Mouse (Mus musculus) liver, adult 2 months (tissue): ENCODE measurements at regions not wholly inside any gene's neighbourhood (a gene's known extent, or its start where the extent isn't known, plus 50 kb on each side); places are given as distances from the start of the nearest gene placed in this dataset.

ENCODE experiments used
- DNase-seq: peaks from one replicate; pipeline ENCODE4 v3.0.0-alpha.2; 2011; ENCODE audit warnings: low read depth, low spot score; ENCODE audit errors: extremely low read depth
- H3K27ac ChIP-seq: fragments of 200-500 bp; replicated peaks from 2 replicates; pipeline ENCODE4 v1.5.1; 2012; ENCODE audit warnings: low read depth, mild to moderate bottlenecking, control low read depth, inconsistent platforms, low read length; ENCODE audit not compliant: insufficient read depth
- H3K27me3 ChIP-seq: fragments of 200-500 bp; 2 replicates; pipeline ENCODE4 v1.6.1; 2012; ENCODE audit warnings: mild to moderate bottlenecking, moderate library complexity, low read length, inconsistent platforms; ENCODE audit not compliant: control insufficient read depth, insufficient read depth
- H3K36me3 ChIP-seq: fragments of 200-500 bp; 2 replicates; pipeline ENCODE4 v1.6.1; 2012; ENCODE audit warnings: low read length, inconsistent platforms; ENCODE audit not compliant: control insufficient read depth, insufficient read depth
- H3K4me1 ChIP-seq: fragments of 200-500 bp; 2 replicates; pipeline ENCODE4 v1.6.1; 2011; ENCODE audit warnings: low read length; ENCODE audit not compliant: control insufficient read depth, insufficient read depth
- H3K4me3 ChIP-seq: fragments of 200-500 bp; 2 replicates; pipeline ENCODE4 v1.5.1; 2011; ENCODE audit warnings: low read depth, mild to moderate bottlenecking, control low read depth, low read length, moderate library complexity; ENCODE audit not compliant: insufficient read depth
- H3K79me2 ChIP-seq: fragments of 200-500 bp; 2 replicates; pipeline ENCODE4 v1.6.1; 2012; ENCODE audit warnings: inconsistent platforms, mild to moderate bottlenecking, low read length, moderate library complexity; ENCODE audit not compliant: control insufficient read depth, insufficient read depth
- H3K9ac ChIP-seq: fragments of 200-500 bp; 2 replicates; pipeline ENCODE4 v1.6.1; 2012; ENCODE audit warnings: low read depth, mild to moderate bottlenecking, control low read depth, inconsistent platforms, low read length
- CTCF ChIP-seq: fragments of 200-500 bp; IDR thresholded peaks from 2 replicates; pipeline ENCODE4 v1.5.1; 2011; ENCODE audit warnings: low read depth, low read length, control low read depth
- POLR2A ChIP-seq: fragments of 200-500 bp; IDR thresholded peaks from 2 replicates; pipeline ENCODE4 v1.6.1; 2011; ENCODE audit warnings: low read length, control low read depth; ENCODE audit not compliant: insufficient read depth; ENCODE audit errors: extremely low read depth
- WGBS: fragments of 180-500 bp; shearing (Covaris S2); methylation state at CpG from one replicate; pipeline ENCODE4 v1.1.7; 2018; 5-methylcytosine and 5-hydroxymethylcytosine counted together

- Histone ChIP-seq H3K36me3 (no peaks in the 10 kb centered on the region), H3K9ac (no peak overlapping the region), H3K27ac (no peak overlapping the region), H3K27me3 (no peaks in the 10 kb centered on the region), H3K4me1 (no peaks in the 10 kb centered on the region), H3K4me3 (no peak overlapping the region), H3K79me2 (no peaks in the 10 kb centered on the region)
- no peak for TF ChIP-seq CTCF
- TF ChIP-seq POLR2A = no peak
- DNase-seq = no peak
- WGBS = 79% methylated on average over 7 of the region's 7 CpGs
These were observed 192.6 kb downstream of the Hlx start for GRCm38 (mm10) chr1:184539818-184540217.

- no peak overlapping the region for H3K9ac ChIP-seq
- no peaks in the 10 kb centered on the region for H3K4me1 ChIP-seq
- no peak overlapping the region for H3K27ac ChIP-seq
- no peak for TF ChIP-seq CTCF
- no peak for TF ChIP-seq POLR2A
- H3K4me3 ChIP-seq = no peak overlapping the region
- WGBS = 75% methylated on average over 11 of the region's 11 CpGs
- peak; percentile 41 for DNase-seq
- H3K79me2 ChIP-seq = no peaks in the 10 kb centered on the region
- no peaks in the 10 kb centered on the region for H3K36me3 ChIP-seq
- no peaks in the 10 kb centered on the region for H3K27me3 ChIP-seq
These were observed 195.9 kb downstream of the Hlx start for GRCm38 (mm10) chr1:184536311-184537200.

- no peak for TF ChIP-seq CTCF
- TF ChIP-seq POLR2A = no peak
- H3K27ac ChIP-seq = no peak overlapping the region; the same call in 1 of the 2 replicates
These were observed 196.7 kb downstream of the Hlx start for GRCm38 (mm10) chr1:184535691-184536090.

GRCm38 (mm10) chr1:184534511-184534910 lies 197.9 kb downstream of the Hlx start:
- no peak overlapping the region for H3K4me3 ChIP-seq
- DNase-seq = no peak
- H3K79me2 ChIP-seq = no peaks in the 10 kb centered on the region
- TF ChIP-seq CTCF (no peak), POLR2A (no peak)
- H3K9ac ChIP-seq = no peak overlapping the region
- H3K27me3 ChIP-seq = no peaks in the 10 kb centered on the region
- H3K36me3 ChIP-seq = no peaks in the 10 kb centered on the region
- H3K4me1 ChIP-seq = no peaks in the 10 kb centered on the region
- WGBS = 84% methylated on average over 4 of the region's 4 CpGs
- H3K27ac ChIP-seq = no peak overlapping the region

More at GRCm38 (mm10) chr1:184535691-184536090, 196.7 kb downstream of the Hlx start:
- H3K79me2 ChIP-seq = no peaks in the 10 kb centered on the region
- H3K4me3 ChIP-seq = no peak overlapping the region
- DNase-seq = peak; percentile 37
- no peaks in the 10 kb centered on the region for H3K36me3 ChIP-seq
- no peaks in the 10 kb centered on the region for H3K27me3 ChIP-seq
- WGBS = 90% methylated on average over 3 of the region's 3 CpGs
- H3K9ac ChIP-seq = no peak overlapping the region
- H3K4me1 ChIP-seq = no peaks in the 10 kb centered on the region

- no peak for DNase-seq
- H3K4me1 ChIP-seq = no peaks in the 10 kb centered on the region
- 71% methylated on average over 5 of the region's 5 CpGs for WGBS
- no peak overlapping the region for H3K9ac ChIP-seq
- H3K4me3 ChIP-seq = no peak overlapping the region
- no peaks in the 10 kb centered on the region for H3K36me3 ChIP-seq
- no peak for TF ChIP-seq CTCF
- TF ChIP-seq POLR2A = no peak
- H3K79me2 ChIP-seq = no peaks in the 10 kb centered on the region
- H3K27ac ChIP-seq = no peak overlapping the region
- no peaks in the 10 kb centered on the region for H3K27me3 ChIP-seq
These were observed 198.5 kb downstream of the Hlx start for GRCm38 (mm10) chr1:184533870-184534269.

GRCm38 (mm10) chr1:184532488-184533055 lies 199.8 kb downstream of the Hlx start:
- no peaks in the 10 kb centered on the region for H3K36me3 ChIP-seq
- WGBS = 81% methylated on average over 8 of the region's 8 CpGs
- no peaks in the 10 kb centered on the region for H3K79me2 ChIP-seq
- no peak overlapping the region for H3K4me3 ChIP-seq
- H3K4me1 ChIP-seq = no peaks in the 10 kb centered on the region
- no peak for DNase-seq
- TF ChIP-seq POLR2A (no peak), CTCF (no peak)
- no peak overlapping the region for H3K9ac ChIP-seq
- no peak overlapping the region for H3K27ac ChIP-seq
- H3K27me3 ChIP-seq = no peaks in the 10 kb centered on the region
